26 mouse cellular contexts compared by ENCODE assay signal in genomic region chr7:29764702-29765101, GRCm38 (mm10). TPM values are rescaled to one million over a fixed set of nuclear protein-coding genes. Genes with fewer than 3 reads are reported as not detected.
DNase-seq lines count a peak whose midpoint lies in the region; ATAC-seq and TF ChIP-seq lines count a peak whose summit lies in the region.
"Had no signal": no experiment of that assay in that cellular context is flagged by ENCODE, and none has a peak within 500 bp of the region (broad histone marks: within the 10 kb centered on the region; RNA-seq: fewer than 3 reads in every experiment).

No protein-coding gene starts in this region.

- no peak overlapping the region for H3K4me2 ChIP-seq in forebrain, embryonic 11.5 days (ENCODE audit: low read depth, low read length, severe bottlenecking)
- H3K4me2 ChIP-seq: embryonic facial prominence, embryonic 15.5 days; forebrain, embryonic 12.5 days; hindbrain, embryonic 12.5 days had no signal

- 78% methylated on average over 7 of the region's 7 CpGs for WGBS in forebrain, embryonic 10.5 days
- WGBS in forebrain, embryonic 11.5 days: 83% methylated on average over 7 of the region's 7 CpGs

- H3K27ac ChIP-seq in forebrain, embryonic 10.5 days: no peak overlapping the region
- H3K27ac ChIP-seq in forebrain, embryonic 11.5 days (ENCODE audit: low read depth, low read length): no peak overlapping the region
- no peak overlapping the region for H3K27ac ChIP-seq in ES-E14 (ENCODE audit: insufficient read depth, low read depth, low read length, poor library complexity, severe bottlenecking)
- H3K27ac ChIP-seq: embryonic facial prominence, embryonic 15.5 days; forebrain, embryonic 12.5 days; heart, embryonic 10.5 days; hindbrain, embryonic 12.5 days; hindbrain, postnatal 0 days had no signal

- no peak overlapping the region for H3K9ac ChIP-seq in forebrain, embryonic 11.5 days (ENCODE audit: low read length)
- no peak overlapping the region for H3K9ac ChIP-seq in ES-E14 (ENCODE audit: insufficient read depth, low read depth, low read length, poor library complexity, severe bottlenecking)
- H3K9ac ChIP-seq: embryonic facial prominence, embryonic 15.5 days; forebrain, embryonic 12.5 days; hindbrain, embryonic 12.5 days had no signal

- H3K36me3 ChIP-seq in forebrain, embryonic 10.5 days (replicated peaks): no peaks in the 10 kb centered on the region
- no peaks in the 10 kb centered on the region for H3K36me3 ChIP-seq in forebrain, embryonic 11.5 days (ENCODE audit: control insufficient read depth, insufficient read depth, low read length)
- H3K36me3 ChIP-seq in ES-E14 (ENCODE audit: control insufficient read depth, insufficient read depth, low read length, poor library complexity, severe bottlenecking): no peaks in the 10 kb centered on the region
- H3K36me3 ChIP-seq: embryonic facial prominence, embryonic 15.5 days; forebrain, embryonic 12.5 days; heart, embryonic 10.5 days; hindbrain, embryonic 12.5 days had no signal

- H3K9me3 ChIP-seq in forebrain, embryonic 10.5 days: no peaks in the 10 kb centered on the region
- H3K9me3 ChIP-seq in forebrain, embryonic 11.5 days (ENCODE audit: control insufficient read depth, low read length): no peaks in the 10 kb centered on the region
- H3K9me3 ChIP-seq in ES-E14 (ENCODE audit: control insufficient read depth, insufficient read depth, low read depth, low read length): no peaks in the 10 kb centered on the region
- H3K9me3 ChIP-seq: embryonic facial prominence, embryonic 15.5 days; forebrain, embryonic 12.5 days; heart, embryonic 10.5 days; hindbrain, embryonic 12.5 days had no signal

- ATAC-seq in forebrain, embryonic 11.5 days (replicated peaks; ENCODE audit: low FRiP score): no peak
- ATAC-seq: forebrain, embryonic 16.5 days; hindbrain, postnatal 0 days; Patski had no signal

- H3K4me1 ChIP-seq in forebrain, embryonic 10.5 days: peaks cover 19% of the 10 kb centered on the region
- H3K4me1 ChIP-seq in forebrain, embryonic 11.5 days (replicated peaks; ENCODE audit: control insufficient read depth, insufficient read depth, low read length): no peaks in the 10 kb centered on the region; the same call in 1 of the 2 replicates
- peaks cover 1 to 9% of the 10 kb centered on the region in 2 experiments; a peak in 2 of 4 replicates for H3K4me1 ChIP-seq in ES-E14 (ENCODE audit: control insufficient read depth in 2 of 2, insufficient read depth in 2 of 2, low read length in 2 of 2, poor library complexity in 1 of 2)

- H3K27me3 ChIP-seq in forebrain, embryonic 10.5 days (ENCODE audit: poor library complexity, severe bottlenecking): no peaks in the 10 kb centered on the region
- H3K27me3 ChIP-seq in forebrain, embryonic 11.5 days (ENCODE audit: control insufficient read depth, insufficient read depth, low read length): no peaks in the 10 kb centered on the region
- H3K27me3 ChIP-seq: embryonic facial prominence, embryonic 15.5 days; forebrain, embryonic 12.5 days; hindbrain, embryonic 12.5 days; Patski had no signal

- H3K4me3 ChIP-seq in forebrain, embryonic 10.5 days: no peak overlapping the region
- H3K4me3 ChIP-seq in forebrain, embryonic 11.5 days (ENCODE audit: low read depth, low read length): no peak overlapping the region
- no peak overlapping the region for H3K4me3 ChIP-seq in ES-E14 (ENCODE audit: insufficient read depth in 1 of 2, low read depth in 1 of 2, low read length in 2 of 2, poor library complexity in 1 of 2, severe bottlenecking in 1 of 2)
- H3K4me3 ChIP-seq: embryonic facial prominence, embryonic 15.5 days; erythroblast, embryonic 14.5 days; forebrain, embryonic 12.5 days; heart, embryonic 10.5 days; hindbrain, embryonic 12.5 days had no signal

- in situ Hi-C loops in ES-E14 (cut with MboI; ENCODE audit: low sequenced_read_pairs in 2 of 2, unreplicated experiment in 2 of 2): no loop called here

- DNase-seq in forebrain, embryonic 10.5 days (ENCODE audit: extremely low spot score, low spot score): peak; percentile 11
- no peak for DNase-seq in forebrain, embryonic 11.5 days (ENCODE audit: low spot score)
- DNase-seq in ES-E14 (ENCODE audit: low read depth, low spot score) (no peak), ZHBTc4 (ENCODE audit: low read depth, low spot score) (peak; percentile 83)
- no peak for DNase-seq in left cerebral cortex, adult 11 months (ENCODE audit: low spot score)
- DNase-seq in layer of hippocampus, postnatal 25 days (ENCODE audit: extremely low spot score in 1 of 2, low spot score in 1 of 2): no peak
- no peak for DNase-seq in cerebellum, adult 11 months
- DNase-seq: adrenal gland, postnatal 10 days; cerebellum, adult 11-12 months; cerebellum, adult 9-11 months; gastrocnemius, postnatal 10 days; heart, adult 18-20 months; heart, postnatal 10 days; heart, postnatal 4 days; kidney, adult 11 months had no signal

TF ChIP-seq in ES-E14, 5 proteins besides CTCF, POLR2A, EP300 and RAD21:
- TF ChIP-seq HCFC1 (IDR thresholded peaks at IDR 0.05; ENCODE audit: borderline replicate concordance, insufficient read depth, low read length) (peak; percentile 40; the same call in 1 of the 2 replicates), ZNF384 (IDR thresholded peaks at IDR 0.05; ENCODE audit: low read depth, low read length) (no peak)

RNA-seq across cellular contexts. Expression of gene Zfp84, which starts 3.6 kb away (rescaled TPM):
- polyA plus RNA-seq in forebrain, embryonic 10.5 days (2016; fragmentation: Nextera tagmentation; extraction: Ambion mirVana): 11.6 and 11.8 TPM in 2 replicates
- 15.5 and 17.3 TPM in 2 replicates for polyA plus RNA-seq in forebrain, embryonic 11.5 days (2014; fragmentation: Nextera tagmentation; extraction: Ambion mirVana)
- total RNA-seq in ES-E14 (2012; rRNA removed): 6.2 and 6.7 TPM in 2 replicates
- 10 to 100 TPM; 18.6 to 19.0 TPM for total RNA-seq in layer of hippocampus, postnatal 25 days (2021)

RNA-seq across cellular contexts. Expression of gene Zfp30, which starts 19.1 kb away (rescaled TPM):
- 6.9 and 7.0 TPM in 2 replicates for polyA plus RNA-seq in forebrain, embryonic 10.5 days (2016; fragmentation: Nextera tagmentation; extraction: Ambion mirVana)
- 10.2 and 11.0 TPM in 2 replicates for polyA plus RNA-seq in forebrain, embryonic 11.5 days (2014; fragmentation: Nextera tagmentation; extraction: Ambion mirVana)
- total RNA-seq in ES-E14 (2012; rRNA removed): 1.3 and 1.6 TPM in 2 replicates
- 10 to 100 TPM in 1 of 2 experiments, 1 to 10 TPM in 1; 9.6 to 10.9 TPM for total RNA-seq in layer of hippocampus, postnatal 25 days (2021)

RNA-seq across cellular contexts. Expression of gene Catsperg2, which starts 37.9 kb away (rescaled TPM):
- polyA plus RNA-seq in forebrain, embryonic 10.5 days (2016; fragmentation: Nextera tagmentation; extraction: Ambion mirVana): 0.14 TPM in 1 of 2 replicates, not detected in the other
- polyA plus RNA-seq in forebrain, embryonic 11.5 days (2014; fragmentation: Nextera tagmentation; extraction: Ambion mirVana): 0.11 TPM in 1 of 2 replicates, not detected in the other
- total RNA-seq in ES-E14 (2012; rRNA removed): 1.1 and 1.2 TPM in 2 replicates
- under 1 TPM in 1 of 2 experiments, not detected in 1; 0.52 TPM for total RNA-seq in layer of hippocampus, postnatal 25 days (2021)
- total RNA-seq: adrenal gland, postnatal 10 days; gastrocnemius, postnatal 10 days; heart, adult 18-20 months; heart, postnatal 10 days; heart, postnatal 4 days had no signal
- polyA plus RNA-seq: embryonic facial prominence, embryonic 11.5 days; embryonic facial prominence, embryonic 15.5 days; erythroblast, embryonic 14.5 days; heart, embryonic 10.5 days; heart, embryonic 14.5 days; intestine, embryonic 14.5 days had no signal

RNA-seq across cellular contexts. Expression of gene Zfp790, which starts 51.2 kb away (rescaled TPM):
- polyA plus RNA-seq in forebrain, embryonic 10.5 days (2016; fragmentation: Nextera tagmentation; extraction: Ambion mirVana): 11.6 and 13.2 TPM in 2 replicates
- polyA plus RNA-seq in forebrain, embryonic 11.5 days (2014; fragmentation: Nextera tagmentation; extraction: Ambion mirVana): 18.6 and 19.0 TPM in 2 replicates
- 4.5 and 5.3 TPM in 2 replicates for total RNA-seq in ES-E14 (2012; rRNA removed)
- total RNA-seq in layer of hippocampus, postnatal 25 days (2021): 10 to 100 TPM; 21.0 to 22.0 TPM

Comparison
In these comparisons a context has a peak if more than half of its experiments do, and no peak if none do; other contexts are left out.
1. DNase-seq: peak in forebrain, embryonic 10.5 days (single experiment) and ZHBTc4 (single experiment); none in forebrain, embryonic 11.5 days (single experiment), ES-E14 (single experiment), left cerebral cortex, adult 11 months (single experiment), layer of hippocampus, postnatal 25 days (0 of 2) and cerebellum, adult 11 months (single experiment).